Mouse (Mus musculus) neural tube, embryonic 10.5 days (tissue): ENCODE measurements around the gene Rps28.

Experiments
- DNase-seq: peaks from one replicate; pipeline ENCODE4 v3.0.0-alpha.2; 2017; ENCODE audit warnings: low spot score; ENCODE audit errors: extremely low spot score

Gene Rps28

DNA sequence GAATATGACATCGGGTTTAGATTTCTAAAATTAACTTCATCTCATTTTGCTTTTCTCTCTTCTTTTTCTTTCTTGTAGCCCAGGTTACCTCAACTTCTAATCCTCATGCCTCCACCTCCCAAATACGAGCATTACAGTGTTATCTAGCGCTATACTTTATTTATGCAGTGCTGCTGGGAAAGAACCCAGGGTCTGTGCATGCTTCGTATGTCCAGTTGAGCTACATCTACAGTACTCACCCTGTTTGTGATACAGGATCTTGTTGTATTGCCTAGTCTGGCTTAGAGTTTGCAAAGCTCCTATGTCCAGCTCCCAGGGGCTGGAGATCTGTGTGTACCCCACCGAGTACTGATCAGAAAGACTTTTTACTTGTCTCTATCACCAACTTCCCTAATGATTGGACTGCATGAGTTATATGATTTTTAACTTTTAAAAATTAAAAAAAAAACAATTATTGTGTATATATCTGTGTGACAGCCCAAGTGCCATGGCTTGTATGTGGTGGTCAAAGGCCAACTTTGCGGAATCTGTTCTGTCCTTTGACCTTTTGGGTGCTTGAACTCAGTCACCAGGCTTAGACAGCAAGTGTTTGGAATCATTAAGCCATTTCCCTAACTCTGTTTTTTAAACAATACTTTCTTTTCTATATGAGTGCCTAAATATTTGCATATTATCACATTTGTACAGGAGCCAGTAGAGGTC is 50.3 kb downstream of the Rps28 start:
- DNase-seq = no peak

DNA sequence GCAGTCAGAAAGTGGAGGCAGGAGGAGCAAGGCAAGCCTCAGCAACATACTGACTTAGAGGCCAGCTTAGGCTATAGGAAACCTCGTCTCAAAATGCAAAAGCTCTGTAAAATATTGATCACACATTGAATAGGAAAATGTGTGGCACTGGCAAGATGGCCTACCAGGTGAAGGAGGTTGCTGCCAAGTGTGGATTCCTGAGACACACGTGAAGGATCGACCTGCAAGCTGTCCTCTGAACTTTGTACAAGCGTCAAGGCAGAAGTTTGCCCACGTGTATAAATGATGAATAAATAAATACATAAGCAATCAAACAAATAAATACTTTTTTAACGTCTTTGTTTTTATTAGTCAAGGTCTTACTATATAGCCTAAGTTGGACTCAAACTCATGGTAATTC is 50.9 kb downstream of the Rps28 start:
- no peak for DNase-seq

GRCm38 (mm10) chr17:33771617-33772016 is 52.7 kb downstream of the Rps28 start:
- DNase-seq = no peak
